8 mouse cellular contexts compared by ENCODE assay signal in genomic region chr16:30186701-30187270, GRCm38 (mm10).
A peak's percentile ranks its signal among the peaks of the same experiment; 100 is the strongest.
DNase-seq lines count a peak whose midpoint lies in the region; ATAC-seq and TF ChIP-seq lines count a peak whose summit lies in the region.

No protein-coding gene starts in this region.

- peaks cover 36% of the 10 kb centered on the region; the same call in 1 of the 2 replicates for H3K27me3 ChIP-seq in neural tube, embryonic 15.5 days (replicated peaks)
- H3K27me3 ChIP-seq in embryonic facial prominence, embryonic 12.5 days, result peaks cover 5% of the 10 kb centered on the region; the same call in 1 of the 2 replicates
- H3K27me3 ChIP-seq in lung, embryonic 14.5 days (ENCODE audit: insufficient read depth, low read length), result no peaks in the 10 kb centered on the region
- H3K27me3 ChIP-seq in forebrain, embryonic 13.5 days, result peaks cover 50% of the 10 kb centered on the region

- no peaks in the 10 kb centered on the region for H3K36me3 ChIP-seq in neural tube, embryonic 15.5 days
- no peaks in the 10 kb centered on the region for H3K36me3 ChIP-seq in embryonic facial prominence, embryonic 12.5 days
- H3K36me3 ChIP-seq in lung, embryonic 14.5 days (ENCODE audit: insufficient read depth), result no peaks in the 10 kb centered on the region
- H3K36me3 ChIP-seq in forebrain, embryonic 13.5 days (ENCODE audit: poor library complexity, severe bottlenecking), result no peaks in the 10 kb centered on the region

- H3K4me1 ChIP-seq in neural tube, embryonic 15.5 days, result peaks cover 40% of the 10 kb centered on the region
- peaks cover 69% of the 10 kb centered on the region for H3K4me1 ChIP-seq in embryonic facial prominence, embryonic 12.5 days
- peaks cover 48% of the 10 kb centered on the region for H3K4me1 ChIP-seq in lung, embryonic 14.5 days (ENCODE audit: insufficient read depth)
- H3K4me1 ChIP-seq in forebrain, embryonic 13.5 days, result peaks cover 22% of the 10 kb centered on the region

- no peak overlapping the region; the same call in 1 of the 2 replicates for H3K4me2 ChIP-seq in neural tube, embryonic 15.5 days
- no peak overlapping the region for H3K4me2 ChIP-seq in embryonic facial prominence, embryonic 12.5 days (replicated peaks)
- H3K4me2 ChIP-seq in lung, embryonic 14.5 days, result peak overlapping the region; percentile 59
- no peak overlapping the region for H3K4me2 ChIP-seq in forebrain, embryonic 13.5 days

- no peak for DNase-seq in neural tube, embryonic 10.5 days (ENCODE audit: extremely low spot score, low spot score)
- peak; percentile 75 for DNase-seq in heart, postnatal 25 days (ENCODE audit: low spot score)
- DNase-seq in lung, embryonic 14.5 days, result peak; percentile 69
- no peak for DNase-seq in right cerebral cortex, adult 18-20 months
- DNase-seq in layer of hippocampus, adult 9-11 months, result no peak

- H3K4me3 ChIP-seq in neural tube, embryonic 15.5 days (replicated peaks), result no peak overlapping the region
- no peak overlapping the region for H3K4me3 ChIP-seq in embryonic facial prominence, embryonic 12.5 days
- H3K4me3 ChIP-seq in lung, embryonic 14.5 days (ENCODE audit: low read depth, low read length), result no peak overlapping the region
- H3K4me3 ChIP-seq in forebrain, embryonic 13.5 days, result no peak overlapping the region

- TF ChIP-seq CTCF in lung, embryonic 14.5 days (IDR thresholded peaks at IDR 0.05; ENCODE audit: low read depth), result no peak

- H3K27ac ChIP-seq in neural tube, embryonic 15.5 days (replicated peaks), result no peak overlapping the region
- 0 out of 2 replicates have a peak overlapping the region, but pooled peaks have one; percentile 4 for H3K27ac ChIP-seq in embryonic facial prominence, embryonic 12.5 days
- H3K27ac ChIP-seq in lung, embryonic 14.5 days (ENCODE audit: low read depth), result peak overlapping the region; percentile 85
- no peak overlapping the region for H3K27ac ChIP-seq in forebrain, embryonic 13.5 days

- ATAC-seq in neural tube, embryonic 15.5 days (ENCODE audit: low FRiP score), result 0 out of 2 replicates have a peak, but pooled peaks have one; percentile 5
- no peak for ATAC-seq in embryonic facial prominence, embryonic 12.5 days (ENCODE audit: insufficient number of reproducible peaks, insufficient read depth, low FRiP score, low TSS enrichment)
- no peak for ATAC-seq in lung, embryonic 14.5 days (ENCODE audit: insufficient read depth)
- ATAC-seq in forebrain, embryonic 13.5 days, result no peak

- 80% methylated on average over 10 of the region's 10 CpGs for WGBS in neural tube, embryonic 15.5 days
- 70% methylated on average over 10 of the region's 10 CpGs for WGBS in embryonic facial prominence, embryonic 12.5 days
- 39% methylated on average over 10 of the region's 10 CpGs for WGBS in lung, embryonic 14.5 days
- WGBS in forebrain, embryonic 13.5 days, result 87% methylated on average over 10 of the region's 10 CpGs

- H3K9me3 ChIP-seq in neural tube, embryonic 15.5 days (replicated peaks), result no peaks in the 10 kb centered on the region
- H3K9me3 ChIP-seq in embryonic facial prominence, embryonic 12.5 days, result no peaks in the 10 kb centered on the region
- no peaks in the 10 kb centered on the region for H3K9me3 ChIP-seq in lung, embryonic 14.5 days (ENCODE audit: low read depth, low read length)
- no peaks in the 10 kb centered on the region for H3K9me3 ChIP-seq in forebrain, embryonic 13.5 days (replicated peaks)

- no peak overlapping the region for H3K9ac ChIP-seq in neural tube, embryonic 15.5 days (replicated peaks)
- no peak overlapping the region for H3K9ac ChIP-seq in embryonic facial prominence, embryonic 12.5 days
- H3K9ac ChIP-seq in lung, embryonic 14.5 days, result no peak overlapping the region
- H3K9ac ChIP-seq in forebrain, embryonic 13.5 days, result no peak overlapping the region

- intact Hi-C loops in heart, postnatal 25 days (cut with DNase I), result no loop called here

Comparison
In these comparisons a context has a peak if more than half of its experiments do, and no peak if none do; other contexts are left out.
1. H3K27ac ChIP-seq: peak in embryonic facial prominence, embryonic 12.5 days (single experiment) and lung, embryonic 14.5 days (single experiment); none in neural tube, embryonic 15.5 days (single experiment) and forebrain, embryonic 13.5 days (single experiment).
2. DNase-seq: peak in heart, postnatal 25 days (single experiment) and lung, embryonic 14.5 days (single experiment); none in neural tube, embryonic 10.5 days (single experiment), right cerebral cortex, adult 18-20 months (single experiment) and layer of hippocampus, adult 9-11 months (single experiment).